Mouse (Mus musculus): ENCODE data around the gene Sema4c.

The Sema4c gene

DNA sequence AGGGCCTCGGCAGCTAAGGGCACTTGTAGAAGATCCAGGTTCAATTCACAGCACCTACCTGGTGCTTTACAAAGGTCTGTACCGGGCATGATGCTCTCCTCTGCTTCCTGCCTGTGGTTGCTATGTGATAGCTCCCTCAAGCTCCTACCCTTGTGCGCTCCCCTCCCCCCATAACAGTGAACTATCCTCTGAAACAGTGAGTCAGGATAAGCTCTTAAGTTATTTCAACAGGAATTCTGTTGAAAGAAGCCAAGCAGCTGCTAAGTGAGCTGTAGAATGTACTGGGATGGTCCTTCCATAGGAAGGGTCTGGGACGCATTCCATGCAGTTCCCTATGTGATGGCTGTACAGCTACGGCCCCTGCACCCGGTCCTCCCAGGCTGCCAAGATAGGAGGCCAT, 24.6 kb downstream of the Sema4c start:
- no peak for DNase-seq

DNA sequence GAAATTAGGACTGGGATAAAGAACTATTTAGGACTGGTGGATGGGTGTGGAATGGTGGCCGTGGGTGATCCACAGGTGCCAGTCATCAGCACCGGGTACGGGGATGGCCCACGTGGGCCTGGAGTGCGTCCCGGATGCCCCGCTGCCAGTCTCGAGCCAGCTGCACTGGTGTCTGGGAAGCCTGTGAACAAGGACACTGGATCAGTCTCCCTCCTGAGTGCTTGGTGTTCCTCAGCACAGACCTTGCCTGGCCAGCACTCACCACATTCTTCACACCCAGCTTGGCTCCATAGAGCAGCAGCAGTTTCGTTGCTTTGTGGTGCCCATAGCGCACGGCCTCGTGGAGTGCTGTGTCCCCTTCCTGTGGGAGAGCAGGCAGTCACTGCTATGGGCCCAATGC, 26.7 kb downstream of the Sema4c start:
- DNase-seq = no peak

DNA sequence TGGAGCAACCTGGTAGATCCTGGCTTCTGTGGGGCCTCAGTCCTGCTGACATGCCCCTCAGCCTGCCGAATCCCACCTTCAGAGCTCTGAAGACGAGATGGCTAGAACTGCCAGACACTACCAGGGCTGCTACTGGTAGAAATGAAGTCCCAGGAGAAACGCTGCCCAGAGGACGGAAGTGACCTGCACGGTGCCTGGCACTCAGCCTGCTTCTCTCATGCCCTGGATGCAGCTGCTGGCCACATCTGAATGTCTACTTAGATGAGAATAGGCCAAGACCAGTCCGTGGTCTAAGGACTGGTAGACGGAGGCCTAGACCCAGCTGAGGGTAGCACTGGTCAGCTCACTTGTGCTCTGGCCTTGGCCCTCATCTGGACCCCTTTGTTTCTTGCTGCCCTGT, 27.2 kb downstream of the Sema4c start:
- no peak for DNase-seq

DNA sequence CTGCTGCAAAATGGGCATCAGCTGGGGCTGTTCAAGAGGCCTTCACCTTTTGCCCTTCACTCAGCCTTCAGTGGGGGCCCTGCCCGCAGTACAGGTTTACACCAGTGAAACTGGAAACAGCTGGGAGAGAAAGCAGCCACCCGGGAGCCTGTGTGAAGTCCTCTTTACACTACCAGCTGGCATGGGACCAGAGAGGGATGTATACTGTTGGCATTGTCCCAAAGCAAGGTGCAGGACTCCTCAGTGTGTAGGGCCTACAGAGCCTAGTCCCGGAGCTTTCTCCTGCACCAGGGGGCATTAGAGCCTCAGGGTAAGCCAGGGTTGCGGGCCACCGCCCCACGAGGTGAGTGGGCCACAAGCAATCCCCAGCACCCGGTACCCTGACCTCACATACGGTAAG, 27.7 kb downstream of the Sema4c start:
- DNase-seq = peak; percentile 40

DNA sequence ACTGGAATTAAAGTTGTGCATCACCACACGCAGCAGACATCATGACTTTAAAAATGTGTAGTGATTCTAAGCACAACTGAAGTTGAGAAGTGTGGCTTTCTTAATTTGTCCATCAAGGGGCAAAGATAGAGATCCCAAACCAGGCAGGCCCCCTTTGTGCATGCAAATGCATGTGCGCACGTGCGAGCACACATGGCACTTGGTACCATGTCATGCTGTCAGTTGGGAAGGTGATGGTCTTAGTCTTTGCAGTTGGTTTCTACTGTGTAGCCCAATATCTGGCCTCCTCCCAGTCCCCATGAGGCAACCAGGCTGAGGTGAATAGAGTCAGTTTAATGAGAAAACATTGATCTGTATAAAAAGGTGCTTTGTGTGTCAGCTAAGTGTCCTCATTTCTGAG, 28.3 kb downstream of the Sema4c start:
- no peak for DNase-seq

DNA sequence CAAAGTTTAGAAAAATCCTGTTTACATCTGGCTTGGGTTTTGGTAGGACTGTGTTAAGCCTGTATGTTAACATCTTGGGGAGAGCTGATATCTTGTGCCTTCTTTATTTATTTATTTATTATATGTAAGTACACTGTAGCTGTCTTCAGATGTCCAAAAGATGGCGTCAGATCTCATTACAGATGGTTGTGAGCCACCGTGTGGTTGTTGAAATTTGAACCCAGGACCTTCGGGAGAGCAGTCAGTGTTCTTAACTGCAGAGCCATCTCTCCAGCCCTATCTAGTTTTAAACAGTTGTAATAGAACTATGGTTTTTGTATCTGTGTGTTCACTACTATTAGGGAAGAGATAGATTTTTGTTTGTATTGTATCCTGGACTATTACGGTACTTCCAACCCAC, 28.9 kb downstream of the Sema4c start:
- DNase-seq = no peak

DNA sequence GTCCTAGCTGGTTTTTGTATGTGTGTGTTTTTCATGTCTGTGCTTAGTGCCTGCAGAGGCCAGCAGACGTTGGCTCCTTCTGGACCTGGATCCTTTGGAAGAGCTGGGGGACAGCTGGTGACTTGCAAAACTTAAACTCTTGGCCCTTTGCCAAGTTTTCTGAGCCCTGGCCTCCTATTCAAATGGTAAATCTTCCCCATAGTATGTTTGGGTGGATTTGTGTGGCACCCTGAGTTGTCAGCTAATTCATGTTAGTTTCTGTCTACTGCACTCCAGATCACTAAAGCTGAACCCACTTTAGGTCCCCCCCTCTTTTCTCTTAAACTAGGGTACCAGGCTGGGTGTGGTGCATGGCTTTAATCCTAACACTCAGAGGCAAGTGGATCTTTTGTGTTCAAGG, 29.8 kb downstream of the Sema4c start:
- DNase-seq = no peak

DNA sequence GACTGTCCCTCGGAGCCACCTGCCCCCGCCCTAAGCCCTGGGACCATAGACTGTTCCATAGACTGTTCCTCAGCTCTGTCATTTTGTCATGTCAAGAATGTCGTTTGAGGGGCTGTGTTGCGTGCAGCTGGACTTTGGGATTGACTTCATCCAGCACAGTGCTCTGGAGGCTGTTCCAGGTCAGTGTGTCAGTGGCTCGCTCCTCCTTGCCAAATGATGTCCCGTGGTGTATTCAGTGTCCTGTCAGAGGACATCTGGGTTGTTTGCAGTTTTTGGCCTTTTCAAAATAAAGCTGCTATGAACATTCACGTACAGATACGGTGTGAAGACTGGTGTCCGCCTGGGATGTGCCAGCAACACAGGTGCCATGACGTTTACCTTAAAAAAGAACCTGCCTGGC, 31.2 kb downstream of the Sema4c start:
- DNase-seq = no peak

DNA sequence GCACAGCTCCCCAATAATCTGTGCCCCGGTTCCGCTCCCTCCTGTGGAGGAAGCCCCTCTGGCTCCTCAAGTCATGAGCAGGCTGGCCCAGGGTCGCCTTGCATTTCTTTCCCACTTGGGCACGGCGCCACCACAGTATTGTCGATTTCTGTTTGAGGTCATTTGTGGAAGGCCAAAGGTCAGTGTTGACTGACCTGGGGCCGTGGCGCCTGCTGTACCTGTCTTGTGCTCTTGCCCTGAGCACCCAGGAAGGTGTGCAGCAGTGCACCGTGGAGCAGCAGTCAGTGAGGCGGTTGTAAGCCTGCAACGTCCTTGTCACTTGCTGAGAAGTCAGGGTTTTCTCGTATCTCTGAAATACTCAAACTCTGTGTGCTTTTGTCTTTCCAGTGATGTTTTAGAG, 32.4 kb downstream of the Sema4c start:
- no peak for DNase-seq

DNA sequence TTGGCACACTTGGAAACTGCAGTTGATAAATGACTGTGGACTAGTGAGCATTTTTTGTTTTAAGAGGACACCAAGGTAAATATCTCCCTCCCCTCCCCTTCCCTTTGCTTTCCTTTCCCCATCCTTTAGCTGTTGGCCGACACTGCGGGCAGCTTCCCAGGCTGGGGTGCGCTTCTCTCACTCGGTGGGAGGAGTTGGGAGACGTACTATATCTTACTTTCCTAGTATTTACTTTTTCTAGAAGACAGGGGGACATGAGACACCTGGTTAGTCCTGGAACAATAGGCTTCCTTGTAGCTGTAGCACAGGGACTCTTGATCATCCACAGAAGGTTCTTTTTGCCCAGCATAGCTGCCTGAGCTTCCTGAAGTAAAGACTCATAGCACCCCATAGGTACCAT, 34.1 kb downstream of the Sema4c start:
- no peak for DNase-seq

DNA sequence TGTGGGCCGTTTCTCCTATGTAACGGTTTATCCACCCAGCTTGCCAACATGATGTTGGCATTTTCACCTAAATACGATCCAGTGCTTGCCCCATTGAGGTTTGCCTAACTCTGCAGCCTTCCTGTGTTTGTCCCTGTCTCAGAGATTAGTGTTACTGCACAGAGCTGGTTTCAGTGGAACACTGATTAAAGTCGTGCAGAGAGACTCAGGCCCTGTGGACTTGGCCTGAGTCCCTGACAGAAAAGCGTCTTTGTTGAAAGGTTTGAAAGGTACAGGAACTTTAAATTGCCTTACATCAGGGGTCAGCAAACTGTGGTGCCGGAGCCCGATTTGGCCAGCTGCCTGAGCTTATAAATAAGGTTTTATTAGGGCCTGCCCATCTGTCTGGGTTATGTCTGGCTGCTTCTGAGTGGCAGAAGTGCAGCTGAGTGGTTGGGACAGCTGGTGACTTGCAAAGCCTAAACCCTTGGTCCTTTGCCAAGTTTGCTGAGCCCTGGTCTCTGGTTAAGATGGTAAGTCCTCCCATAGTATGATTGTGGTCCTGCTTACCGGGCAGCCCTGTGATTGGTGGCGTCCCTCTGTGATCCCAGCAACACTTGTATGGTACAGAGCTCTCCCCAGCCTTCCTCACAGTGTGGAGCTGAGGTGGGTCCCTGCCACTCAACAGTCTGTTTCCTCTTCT, 34.7 kb downstream of the Sema4c start:
- DNase-seq = no peak

DNA sequence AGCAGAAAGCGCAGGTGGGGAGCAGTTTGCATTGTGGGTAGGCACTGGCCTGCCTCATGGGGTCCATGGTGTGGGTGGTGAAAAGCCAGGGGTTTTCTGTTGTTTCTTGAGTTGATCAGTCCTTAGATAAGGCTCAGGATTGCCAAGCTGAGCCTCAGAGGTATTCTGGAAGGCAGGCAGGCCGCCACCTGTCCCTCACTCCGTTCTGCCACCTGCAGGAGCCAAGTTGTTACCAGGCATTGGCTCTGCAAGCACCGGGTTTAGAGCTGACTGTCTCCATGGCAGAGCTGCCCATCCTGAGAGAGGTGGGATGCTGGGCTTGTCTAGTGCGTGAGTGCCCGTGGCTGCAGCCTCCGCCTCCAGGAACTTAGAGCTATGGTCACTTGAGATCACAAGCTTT, 35.9 kb downstream of the Sema4c start:
- DNase-seq = no peak

DNA sequence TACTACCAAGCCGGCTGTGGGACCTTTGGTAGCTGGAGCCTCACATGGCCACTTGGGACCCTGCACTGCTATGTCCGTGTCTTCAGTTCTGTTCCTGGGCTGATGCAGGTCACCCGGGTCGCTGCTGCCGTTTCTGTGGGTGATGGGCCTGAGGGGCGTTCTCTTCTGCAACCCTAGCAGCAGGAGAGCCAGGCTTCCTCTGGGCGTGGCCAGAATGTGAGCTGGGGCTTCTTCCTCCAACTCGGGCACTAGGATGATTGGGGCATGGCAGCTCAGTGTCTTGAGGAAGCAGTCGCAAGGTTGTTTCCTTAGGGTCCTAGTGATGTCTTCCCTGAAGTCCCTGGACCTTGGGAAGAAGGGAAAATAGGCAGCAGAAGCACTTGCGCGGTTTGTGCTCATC, 38.5 kb downstream of the Sema4c start:
- no peak for DNase-seq

DNA sequence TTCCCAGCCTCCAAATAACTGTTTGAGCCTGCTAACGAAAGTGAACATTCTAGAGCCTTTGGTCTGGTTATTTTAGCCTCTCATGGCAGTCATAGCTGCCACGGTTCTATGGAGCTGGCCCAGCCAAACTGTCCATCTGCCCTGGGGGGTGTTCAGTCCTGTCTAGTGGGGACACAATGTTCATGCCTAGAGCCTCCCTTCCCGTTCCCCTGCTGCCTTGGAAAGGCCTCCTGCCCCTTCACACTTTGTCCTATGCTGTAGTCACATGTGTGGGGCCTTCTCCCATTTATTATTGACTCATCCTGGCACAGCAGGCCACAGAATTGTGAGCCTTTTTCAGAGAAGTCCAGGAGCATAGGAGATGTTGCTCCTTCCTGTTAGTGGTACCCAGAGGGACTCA, 39.9 kb downstream of the Sema4c start:
- DNase-seq = no peak

DNA sequence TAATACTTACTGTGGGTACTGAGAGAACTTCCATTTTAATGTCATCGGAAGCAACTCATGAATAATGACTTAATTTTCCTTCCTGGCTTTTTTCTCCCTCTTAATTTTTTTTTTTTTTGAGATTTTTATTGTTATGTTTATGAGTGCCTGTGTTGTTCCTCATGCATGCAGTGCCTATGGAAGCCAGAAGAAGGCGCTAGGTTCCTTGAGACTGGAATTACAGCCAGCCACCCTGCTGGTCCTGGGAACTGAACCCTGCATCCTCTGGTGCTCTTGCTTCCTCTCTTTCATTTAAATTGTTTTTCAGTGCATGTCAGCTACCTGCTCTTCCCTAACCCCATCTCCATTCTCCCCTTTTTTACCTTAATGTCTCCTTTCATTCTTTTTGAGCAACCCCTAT, 44.4 kb downstream of the Sema4c start:
- DNase-seq = no peak

DNA sequence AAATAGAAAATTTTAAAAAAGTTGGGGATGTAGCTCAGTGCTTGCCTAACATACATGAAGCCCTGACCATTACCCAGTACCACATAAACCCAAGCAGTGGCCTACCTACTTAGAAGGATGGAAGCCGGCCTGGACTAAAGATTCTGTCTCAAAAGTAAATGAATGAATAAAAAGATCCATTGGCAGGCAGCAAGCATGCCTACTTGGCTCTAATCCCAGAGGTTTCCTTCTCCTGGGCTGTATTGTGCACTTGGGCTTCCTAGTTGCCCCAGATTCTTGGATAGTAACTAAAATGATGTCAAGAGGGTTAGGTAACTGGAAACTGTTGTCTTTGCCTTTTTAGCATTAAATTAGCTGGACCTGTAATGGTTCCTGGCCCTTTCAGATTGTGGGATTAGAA, 44.8 kb downstream of the Sema4c start:
- DNase-seq = no peak

DNA sequence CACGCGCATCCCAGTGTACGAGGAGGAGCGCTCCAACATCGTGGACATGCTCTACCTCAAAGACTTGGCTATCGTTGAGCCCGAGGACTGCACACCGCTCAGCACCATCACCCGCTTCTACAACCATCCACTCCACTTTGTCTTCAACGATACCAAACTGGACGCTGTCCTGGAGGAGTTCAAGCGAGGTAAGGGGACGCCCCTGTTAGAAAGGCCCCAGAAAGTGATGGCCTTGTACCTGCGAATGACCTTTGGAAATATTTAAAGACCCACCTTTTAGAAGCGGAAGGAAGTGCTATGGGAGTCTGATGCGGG, 45.2 kb downstream of the Sema4c start:
- no peak for DNase-seq

DNA sequence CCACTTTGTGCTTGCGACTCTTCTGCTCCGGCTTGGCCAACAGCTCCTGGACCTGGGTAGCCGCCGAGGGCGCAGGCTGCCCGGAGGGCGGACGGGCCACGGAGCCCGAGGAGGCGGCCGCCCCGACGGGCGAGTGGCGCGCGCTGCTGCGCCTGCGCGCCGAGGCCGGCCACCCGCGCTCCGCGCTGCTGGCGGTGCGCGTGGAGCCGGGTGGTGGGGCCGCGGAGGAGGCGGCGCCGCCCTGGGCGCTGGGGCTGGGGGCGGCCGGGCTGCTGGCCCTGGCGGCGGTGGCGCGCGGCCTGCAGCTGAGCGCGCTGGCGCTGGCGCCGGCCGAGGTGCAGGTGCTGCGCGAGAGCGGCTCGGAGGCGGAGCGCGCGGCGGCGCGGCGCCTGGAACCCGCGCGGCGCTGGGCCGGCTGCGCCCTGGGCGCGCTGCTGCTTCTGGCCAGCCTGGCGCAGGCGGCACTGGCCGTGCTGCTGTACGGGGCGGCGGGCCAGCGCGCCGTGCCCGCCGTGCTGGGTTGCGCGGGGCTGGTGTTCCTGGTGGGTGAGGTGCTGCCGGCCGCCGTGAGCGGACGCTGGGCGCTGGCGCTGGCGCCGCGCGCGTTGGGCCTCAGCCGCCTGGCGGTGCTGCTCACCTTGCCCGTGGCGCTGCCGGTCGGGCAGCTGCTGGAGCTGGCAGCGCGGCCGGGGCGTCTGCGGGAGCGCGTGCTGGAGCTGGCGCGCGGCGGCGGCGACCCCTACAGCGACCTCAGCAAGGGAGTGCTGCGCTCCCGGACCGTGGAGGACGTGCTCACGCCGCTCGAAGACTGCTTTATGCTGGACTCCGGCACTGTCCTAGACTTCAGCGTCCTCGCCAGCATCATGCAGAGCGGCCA, 45.8 kb downstream of the Sema4c start:
- DNase-seq = peak; percentile 50

DNA sequence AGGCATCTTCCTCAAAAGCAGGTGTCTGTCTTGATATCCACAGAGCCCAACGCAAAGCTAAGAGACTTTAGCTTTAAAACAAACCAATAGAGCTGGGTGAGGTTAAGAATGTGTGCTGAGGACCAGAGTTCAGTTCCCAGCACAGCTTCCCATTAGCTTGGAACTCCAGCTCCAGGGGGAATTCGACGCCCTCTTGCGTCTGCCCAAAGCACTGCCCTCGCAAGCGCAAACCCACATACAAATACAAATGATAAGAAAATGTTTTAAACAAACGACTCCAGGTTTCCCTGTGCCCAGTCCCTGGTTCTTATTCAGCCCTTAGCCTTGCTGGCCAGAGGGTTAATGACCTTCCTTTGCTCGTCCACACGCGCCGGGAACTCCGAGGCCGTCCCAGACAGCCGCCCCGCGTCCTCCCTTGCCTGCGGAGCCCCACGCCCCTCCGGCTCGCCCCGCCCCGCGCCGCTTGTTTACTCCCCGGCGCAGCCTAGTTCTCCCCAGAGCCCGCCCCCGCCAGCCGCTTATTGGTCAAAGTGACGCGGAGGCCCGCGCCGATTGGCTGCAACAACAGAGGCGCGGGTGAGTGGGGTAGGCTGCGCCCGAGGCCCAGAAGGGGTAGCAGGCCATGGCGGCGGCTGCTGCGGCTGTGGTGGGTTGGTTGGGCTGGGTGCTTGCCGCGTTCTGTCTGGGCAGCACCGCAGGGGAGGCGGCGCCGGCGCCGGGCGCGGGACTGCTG, 46.7 kb downstream of the Sema4c start, which contains the start of gene Cnnm3:
Gene Cnnm3, plus strand, starts transcription at position 579 of the 733 bp plus-strand sequence.
- peak; percentile 100 for DNase-seq

DNA sequence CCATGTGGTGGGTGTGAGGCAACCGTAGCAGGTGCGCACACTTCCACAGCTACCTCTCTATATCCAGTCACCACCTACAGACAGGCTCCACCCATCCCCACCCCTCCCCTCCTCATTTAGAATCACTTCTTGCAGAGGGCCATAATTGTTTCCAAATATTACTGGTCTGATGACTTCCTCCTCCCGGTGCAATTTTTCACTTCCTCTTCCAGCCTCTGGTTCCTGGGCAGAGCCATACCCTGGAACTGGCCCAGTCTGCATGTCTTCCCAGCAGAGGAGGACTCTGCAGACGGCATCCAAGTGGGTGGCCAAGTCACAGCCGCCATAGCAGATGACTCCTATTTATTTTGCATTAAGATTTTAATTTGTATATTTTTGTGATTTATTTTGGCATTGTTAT, 49.9 kb downstream of the Sema4c start:
- no peak for DNase-seq

DNA sequence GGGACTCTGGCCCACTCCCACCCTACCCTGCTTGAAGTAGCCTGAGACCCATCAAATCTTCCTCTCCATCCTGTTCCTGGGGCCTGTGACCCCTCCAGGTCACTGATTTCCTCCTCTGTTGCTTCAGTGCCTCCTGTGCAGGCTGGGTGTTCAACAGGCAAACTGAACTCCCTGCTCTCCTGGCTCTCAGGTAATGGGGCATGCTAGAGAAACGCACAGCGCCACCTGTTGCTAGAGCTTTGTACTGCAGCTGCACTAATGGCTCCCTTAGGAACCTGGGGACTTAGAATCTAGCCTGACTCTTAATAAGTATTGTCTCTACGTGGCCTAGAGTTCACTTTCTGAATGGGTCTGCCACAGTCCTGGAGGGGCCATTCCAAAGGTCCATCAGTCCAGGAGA, 56.9 kb downstream of the Sema4c start:
- peak; percentile 85 for DNase-seq

All from right cerebral cortex, postnatal 4 days (tissue).